Mouse (Mus musculus) CH12.LX (cell line): ENCODE results near the gene Adamtsl5. TPM values are rescaled to one million over a fixed set of nuclear protein-coding genes. Genes with fewer than 3 reads are reported as not detected.

Experiments used
- DNase-seq: peaks from one replicate; pipeline ENCODE4 v3.0.0-alpha.2; 2013; ENCODE audit errors: extremely low read depth
- H3K27ac ChIP-seq: 2 replicates; pipeline ENCODE4 v1.5.1; 2012; ENCODE audit warnings: low read depth, mild to moderate bottlenecking, control low read depth, moderate library complexity; ENCODE audit not compliant: insufficient read depth
- H3K27me3 ChIP-seq: replicated peaks from 2 replicates; pipeline ENCODE3; 2012; ENCODE audit warnings: inconsistent platforms
- H3K36me3 ChIP-seq, 2 experiments: replicated peaks in 1 of 2; 2 replicates each; pipeline versions ENCODE3 to v1.6.1; 2012; ENCODE audit warnings: inconsistent platforms in 1 of 2, low read length in 1 of 2, mild to moderate bottlenecking in 1 of 2, mixed read lengths in 1 of 2, moderate library complexity in 1 of 2; ENCODE audit not compliant: control insufficient read depth in 1 of 2, insufficient read depth in 1 of 2
- H3K4me1 ChIP-seq, 2 experiments: 2 replicates each; pipeline ENCODE4 v1.6.1; 2012; ENCODE audit warnings: inconsistent platforms in 1 of 2, moderate library complexity in 1 of 2; ENCODE audit not compliant: insufficient read depth in 2 of 2, control insufficient read depth in 1 of 2
- H3K4me2 ChIP-seq: 2 replicates; pipeline ENCODE4 v1.6.1; 2012; ENCODE audit warnings: low read depth, mild to moderate bottlenecking, control low read depth; ENCODE audit not compliant: poor library complexity, insufficient read depth, severe bottlenecking
- H3K4me3 ChIP-seq, 3 experiments: fragments of 150-350 bp in 1 of 3; sonication (generic) in 1 of 3; replicated peaks in 1 of 3; 2 replicates each; pipeline versions ENCODE3 to v1.5.1; 2011 to 2012; ENCODE audit warnings: low read depth in 2 of 3, low read length in 2 of 3, mild to moderate bottlenecking in 2 of 3, moderate library complexity in 2 of 3, control low read depth in 1 of 3, improper control_type of control experiment in 1 of 3, inconsistent platforms in 1 of 3, mixed read lengths in 1 of 3; ENCODE audit not compliant: poor library complexity in 1 of 3
- H3K79me2 ChIP-seq: replicated peaks from 2 replicates; pipeline ENCODE4 v1.6.1; 2012; ENCODE audit warnings: mild to moderate bottlenecking, moderate library complexity; ENCODE audit not compliant: control insufficient read depth, poor library complexity, insufficient read depth, severe bottlenecking; ENCODE audit errors: extremely low read depth
- H3K9ac ChIP-seq: 2 replicates; pipeline ENCODE4 v1.6.1; 2012; ENCODE audit warnings: low read depth, mild to moderate bottlenecking, control low read depth, moderate library complexity; ENCODE audit not compliant: insufficient read depth
- H3K9me3 ChIP-seq: replicated peaks from 2 replicates; pipeline ENCODE3; 2012; ENCODE audit warnings: low read length, inconsistent platforms, mixed read lengths
- BHLHE40 ChIP-seq: IDR thresholded peaks from 2 replicates; pipeline ENCODE4 v1.6.1; 2011; ENCODE audit warnings: mild to moderate bottlenecking, low read depth, low read length, improper control_type of control experiment
- E2F4 ChIP-seq: IDR thresholded peaks from 2 replicates; pipeline ENCODE4 v1.6.1; 2011; ENCODE audit warnings: low read depth, low read length, improper control_type of control experiment; ENCODE audit not compliant: insufficient replicate concordance
- GABPA ChIP-seq: IDR thresholded peaks from 2 replicates; pipeline ENCODE4 v1.6.1; 2012; ENCODE audit warnings: low read depth, low read length, improper control_type of control experiment, inconsistent platforms; ENCODE audit not compliant: insufficient replicate concordance
- IRF4 ChIP-seq: IDR thresholded peaks from 2 replicates; pipeline ENCODE4 v1.6.1; 2014; ENCODE audit warnings: low read depth, mild to moderate bottlenecking, inconsistent platforms, low read length, improper control_type of control experiment
- KAT2A ChIP-seq: IDR thresholded peaks from 2 replicates; pipeline ENCODE4 v1.6.1; 2012; ENCODE audit warnings: low read length, improper control_type of control experiment, inconsistent platforms; ENCODE audit not compliant: insufficient replicate concordance
- MXI1 ChIP-seq: IDR thresholded peaks from 2 replicates; pipeline ENCODE4 v1.6.1; 2011; ENCODE audit warnings: mild to moderate bottlenecking, low read depth, low read length, improper control_type of control experiment
- NELFE ChIP-seq: IDR thresholded peaks from 2 replicates; pipeline ENCODE4 v1.6.1; 2011; ENCODE audit warnings: low read depth, low read length, improper control_type of control experiment
- NRF1 ChIP-seq: IDR thresholded peaks from 2 replicates; pipeline ENCODE4 v1.6.1; 2014; ENCODE audit warnings: low read depth, mild to moderate bottlenecking, inconsistent platforms, low read length, improper control_type of control experiment, moderate library complexity
- POLR2A ChIP-seq: IDR thresholded peaks from 2 replicates; pipeline ENCODE4 v1.6.1; 2011; ENCODE audit warnings: low read depth, mild to moderate bottlenecking, improper control_type of control experiment, low read length
- RAD21 ChIP-seq: IDR thresholded peaks from 2 replicates; pipeline ENCODE4 v1.6.1; 2011; ENCODE audit warnings: low read depth, mild to moderate bottlenecking, low read length, improper control_type of control experiment, moderate library complexity
- RCOR1 ChIP-seq: conservative IDR thresholded peaks from 2 replicates; pipeline ENCODE4 v1.6.1; 2012; ENCODE audit warnings: low read depth, mild to moderate bottlenecking, inconsistent platforms, low read length, improper control_type of control experiment
- SIN3A ChIP-seq: IDR thresholded peaks from 2 replicates; pipeline ENCODE4 v1.6.1; 2012; ENCODE audit warnings: low read length, improper control_type of control experiment, inconsistent platforms
- SMC3 ChIP-seq: IDR thresholded peaks from 2 replicates; pipeline ENCODE4 v1.6.1; 2011; ENCODE audit warnings: low read depth, low read length, improper control_type of control experiment
- UBTF ChIP-seq: IDR thresholded peaks from 2 replicates; pipeline ENCODE4 v1.6.1; 2012; ENCODE audit warnings: low read depth, mild to moderate bottlenecking, inconsistent platforms, low read length, improper control_type of control experiment, moderate library complexity
- ZC3H11A ChIP-seq: IDR thresholded peaks from 2 replicates; pipeline ENCODE4 v1.6.1; 2012; ENCODE audit warnings: low read depth, mild to moderate bottlenecking, inconsistent platforms, low read length, improper control_type of control experiment
- ZKSCAN1 ChIP-seq: IDR thresholded peaks from 2 replicates; pipeline ENCODE4 v1.6.1; 2012; ENCODE audit warnings: low read depth, inconsistent platforms, low read length, improper control_type of control experiment, borderline replicate concordance
- ZMIZ1 ChIP-seq: IDR thresholded peaks from 2 replicates; pipeline ENCODE4 v1.6.1; 2012; ENCODE audit warnings: low read depth, mild to moderate bottlenecking, inconsistent platforms, low read length, improper control_type of control experiment
- ZNF384 ChIP-seq: IDR thresholded peaks from 2 replicates; pipeline ENCODE4 v1.6.1; 2012; ENCODE audit warnings: low read depth, low read length, improper control_type of control experiment, inconsistent platforms
- dilution Hi-C: fragments of 300-500 bp; cut with MboI; formaldehyde crosslinking; loops from 2 replicates; pipeline ENCODE4 v1.14.3; 2020; ENCODE audit warnings: low sequenced_read_pairs; ENCODE audit not compliant: extremely low pct_unique_long_range_greater_than_20kb, extremely low pct_ligation_motif_present
- in situ Hi-C: fragments of 300-500 bp; cut with MboI; formaldehyde crosslinking; loops from 3 replicates; pipeline ENCODE4 v1.14.3; 2019; ENCODE audit warnings: low sequenced_read_pairs, low pct_ligation_motif_present, low pct_unique_long_range_greater_than_20kb, mixed read lengths
- polyA plus RNA-seq: library from polyadenylated mRNA; unstranded; fragments of >175 nt; gene quantifications from 2 replicates; pipeline ENCODE4 v1.2.1, GENCODE M21; 2012; ENCODE audit warnings: low read depth; ENCODE audit not compliant: insufficient read length
- total RNA-seq, 2 experiments: library from RNA; depleted of rRNA; stranded (reverse); fragments of 300-350 nt in 1 of 2; fragments of >200 nt in 1 of 2; gene quantifications; 2 replicates each; pipeline ENCODE4 v1.2.3; 2012 to 2014

Gene Adamtsl5
- total and polyA plus RNA-seq, 3 experiments: 0.16 to 0.55 (median 0.27) TPM

- TF ChIP-seq KAT2A (no peak), POLR2A (no peak), E2F4 (no peak), MXI1 (peak; percentile 63), ZNF384 (no peak), BHLHE40 (peak; percentile 27; the same call in 1 of the 2 replicates), SMC3 (no peak), RCOR1 (no peak)
- Histone ChIP-seq H3K9ac (peak overlapping the region; percentile 57; the same call in 1 of the 2 replicates), H3K36me3 (peaks cover 11 to 52% of the 10 kb centered on the region in 2 experiments), H3K27ac (no peak overlapping the region), H3K4me1 (peaks cover 35 to 52% of the 10 kb centered on the region in 2 experiments), H3K4me2 (peak overlapping the region; percentile 35), H3K4me3 (peak overlapping the region; percentile 13 to 68 (median 59)), H3K27me3 (no peaks in the 10 kb centered on the region), H3K9me3 (no peaks in the 10 kb centered on the region), H3K79me2 (no peaks in the 10 kb centered on the region)
- in situ Hi-C loops: loop anchor here (5.0 kb wide), 1 partner anchor 40 kb away; no protein-coding TSS in a partner anchor
- dilution Hi-C loops: no loop called here
- no peak for DNase-seq
Observed at GRCm38 (mm10) chr10:80386735-80387471, 38.7 kb upstream of the Adamtsl5 start.

GRCm38 (mm10) chr10:80385811-80386734 is 37.9 kb upstream of the Adamtsl5 start:
- H3K36me3 ChIP-seq: peaks cover 15 to 52% of the 10 kb centered on the region in 2 experiments
- dilution Hi-C loops: no loop called here
- in situ Hi-C loops: loop anchor here (5.0 kb wide), 1 partner anchor 41 kb away; no protein-coding TSS in a partner anchor

More at GRCm38 (mm10) chr10:80385811-80386734, 37.9 kb upstream of the Adamtsl5 start:
- Histone ChIP-seq H3K9ac (peak overlapping the region; percentile 57; the same call in 1 of the 2 replicates), H3K27me3 (no peaks in the 10 kb centered on the region), H3K27ac (no peak overlapping the region), H3K4me1 (peaks cover 35 to 52% of the 10 kb centered on the region in 2 experiments), H3K79me2 (no peaks in the 10 kb centered on the region), H3K9me3 (no peaks in the 10 kb centered on the region)
- DNase-seq: no peak
- no peak for TF ChIP-seq ZKSCAN1
- TF ChIP-seq NRF1: no peak
- TF ChIP-seq SIN3A: no peak
- no peak for TF ChIP-seq NELFE
- TF ChIP-seq KAT2A: no peak
- no peak for TF ChIP-seq UBTF
- no peak for TF ChIP-seq ZNF384
- no peak for TF ChIP-seq RAD21
- TF ChIP-seq IRF4: no peak
- no peak for TF ChIP-seq GABPA
- TF ChIP-seq ZMIZ1: no peak
- TF ChIP-seq E2F4: no peak
- TF ChIP-seq ZC3H11A: no peak
- no peak for TF ChIP-seq MXI1
- TF ChIP-seq, all 38 proteins: peak for 0
- Histone ChIP-seq H3K4me3 (peak overlapping the region; percentile 10 to 68 (median 59)), H3K4me2 (peak overlapping the region; percentile 35)
